Comparison of ENCODE assay signal across 8 mouse cellular contexts in the genomic region with DNA sequence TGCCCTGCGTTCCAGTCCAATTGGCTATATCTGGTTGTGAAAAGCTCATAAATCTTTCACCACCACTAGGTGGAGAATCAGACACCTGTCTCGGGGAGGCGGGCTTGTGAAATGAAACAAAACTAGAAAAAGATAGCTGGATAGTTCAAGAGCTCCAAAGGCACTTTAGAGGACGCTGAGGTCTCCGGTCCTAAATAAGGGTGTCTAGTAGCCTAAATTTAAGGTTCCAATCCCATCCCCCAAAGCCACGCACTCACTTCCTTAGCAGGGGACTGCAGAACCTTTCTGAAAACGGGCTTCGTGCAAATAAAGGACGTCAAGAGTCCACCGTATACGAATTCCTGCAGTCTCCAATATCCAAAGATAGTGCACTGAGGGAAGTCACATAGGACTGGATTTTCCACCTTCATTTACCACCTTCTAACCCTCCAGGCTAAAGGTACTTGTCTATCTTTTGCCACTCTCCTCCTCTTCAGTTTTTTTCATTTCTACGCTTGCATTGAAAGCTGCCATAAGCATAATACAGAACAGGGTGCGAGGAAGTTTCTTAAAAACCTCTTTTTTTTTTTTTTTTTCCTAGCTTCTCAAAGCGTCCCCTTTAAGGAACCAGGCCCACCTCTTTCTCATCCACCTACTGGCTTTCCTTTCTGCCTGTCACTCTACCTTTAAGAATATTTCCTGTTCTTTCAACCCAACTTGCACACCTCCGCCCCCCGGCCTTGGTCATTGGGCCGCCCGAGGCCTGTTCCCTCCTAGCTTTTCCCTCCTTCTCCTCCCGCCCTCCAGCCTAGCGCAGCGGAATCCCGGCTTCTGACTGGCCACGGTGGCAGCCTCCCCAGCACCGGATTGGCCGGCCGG. TPM values are rescaled to one million over a fixed set of nuclear protein-coding genes. Genes with fewer than 3 reads are reported as not detected.
DNase-seq lines count a peak whose midpoint lies in the region; ATAC-seq lines count a peak whose summit lies in the region.

No protein-coding gene starts in this region.

- ATAC-seq in hindbrain, embryonic 15.5 days (ENCODE audit: low FRiP score, low read depth) = peak; percentile 100

- H3K27me3 ChIP-seq in hindbrain, embryonic 15.5 days = no peaks in the 10 kb centered on the region

- DNase-seq in T-cell, adult 2 months (ENCODE audit: low spot score) = peak; percentile 99
- peak; percentile 96 to 98 for DNase-seq in cerebellum, postnatal 36 days
- DNase-seq in frontal cortex, postnatal 36 days (ENCODE audit: low spot score in 2 of 2) = peak; percentile 98 to 99
- DNase-seq in left cerebral cortex, adult 11 months (ENCODE audit: low spot score) = peak; percentile 98
- peak; percentile 99 to 100 for DNase-seq in lung, postnatal 4 days
- peak; percentile 95 for DNase-seq in retina, postnatal 7 days (ENCODE audit: low read depth, low spot score)
- DNase-seq in urinary bladder, adult 2 months (ENCODE audit: low spot score) = peak; percentile 95

- H3K9ac ChIP-seq in hindbrain, embryonic 15.5 days = peak overlapping the region; percentile 96

- H3K4me2 ChIP-seq in hindbrain, embryonic 15.5 days = peak overlapping the region; percentile 92

- H3K4me3 ChIP-seq in hindbrain, embryonic 15.5 days = peak overlapping the region; percentile 96

- H3K9me3 ChIP-seq in hindbrain, embryonic 15.5 days = no peaks in the 10 kb centered on the region

- under 1% methylated on average over 26 of the region's 26 CpGs for WGBS in hindbrain, embryonic 15.5 days

- peak overlapping the region; percentile 91 for H3K27ac ChIP-seq in hindbrain, embryonic 15.5 days (replicated peaks)

- no peaks in the 10 kb centered on the region for H3K36me3 ChIP-seq in hindbrain, embryonic 15.5 days

- H3K4me1 ChIP-seq in hindbrain, embryonic 15.5 days (replicated peaks) = peaks cover 19% of the 10 kb centered on the region

RNA-seq across cellular contexts. Expression of gene Usf3, which starts 0.5 kb away (rescaled TPM):
- 2.4 and 3.0 TPM in 2 replicates for polyA plus RNA-seq in hindbrain, embryonic 15.5 days (2015; fragmentation: Nextera tagmentation; extraction: Ambion mirVana)
- polyA plus RNA-seq in urinary bladder, adult 2 months (2012; rRNA removed) = 8.6 and 10.7 TPM in 2 replicates

RNA-seq across cellular contexts. Expression of gene Naa50, which starts 32.9 kb away (rescaled TPM):
- polyA plus RNA-seq in hindbrain, embryonic 15.5 days (2015; fragmentation: Nextera tagmentation; extraction: Ambion mirVana) = 62.4 and 64.9 TPM in 2 replicates
- 20.7 and 31.9 TPM in 2 replicates for polyA plus RNA-seq in urinary bladder, adult 2 months (2012; rRNA removed)

RNA-seq across cellular contexts. Expression of gene Atp6v1a, which starts 33.0 kb away (rescaled TPM):
- polyA plus RNA-seq in hindbrain, embryonic 15.5 days (2015; fragmentation: Nextera tagmentation; extraction: Ambion mirVana) = 129 and 131 TPM in 2 replicates
- polyA plus RNA-seq in urinary bladder, adult 2 months (2012; rRNA removed) = 38.7 and 40.5 TPM in 2 replicates

Comparison
In these comparisons a context has a peak if more than half of its experiments do, and no peak if none do; other contexts are left out.
1. Peak in every context shown above with its lines: DNase-seq, ATAC-seq, H3K4me3 ChIP-seq and H3K27ac ChIP-seq.